Comparison of ENCODE assay signal across 1 mouse cellular context in the genomic region with DNA sequence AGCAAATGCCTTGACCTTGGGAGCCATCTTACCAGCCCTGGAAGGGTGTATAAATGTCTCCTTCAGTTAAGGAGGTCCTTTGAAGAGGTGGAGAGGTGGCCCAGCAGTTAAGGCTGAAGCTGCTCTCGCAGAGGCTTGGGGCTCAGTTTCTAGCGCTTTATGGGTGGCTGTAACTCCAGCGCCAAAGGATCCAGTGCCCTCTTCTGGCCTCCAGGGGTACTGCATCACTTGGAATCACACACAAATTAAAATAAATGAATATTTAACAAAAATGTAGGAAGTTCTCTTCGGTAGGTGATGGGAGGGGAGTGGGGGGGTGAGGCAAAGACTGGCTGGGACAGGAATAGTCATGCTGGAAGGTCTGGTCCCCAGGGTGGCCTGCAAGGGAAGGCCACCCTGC.
TF ChIP-seq lines count a peak whose summit lies in the region.

No protein-coding gene starts in this region.

TF ChIP-seq in MEL, 35 proteins besides CTCF, POLR2A, EP300 and RAD21:
- TF ChIP-seq SMC3 (IDR thresholded peaks at IDR 0.05; ENCODE audit: low read depth, low read length) (peak; percentile 48), ETS1 (IDR thresholded peaks at IDR 0.05; ENCODE audit: low read depth, low read length) (no peak)
TF ChIP-seq in MEL: peak in this region for 1.
